Mouse (Mus musculus) c-Kit-positive CD71-positive TER-119-positive erythroid progenitor cells, embryonic 14.5 days (primary cell): Measurements from ENCODE around the gene Irak3.
"Not testable (repeated sequence)": the region's sequence is repeated elsewhere in the genome, so short reads cannot be mapped to it uniquely, and the experiment has no call there.

Source experiments
- DNase-seq: peaks from one replicate; pipeline ENCODE4 v3.0.0-alpha.2; 2013; ENCODE audit warnings: low spot score

The Irak3 gene

DNA sequence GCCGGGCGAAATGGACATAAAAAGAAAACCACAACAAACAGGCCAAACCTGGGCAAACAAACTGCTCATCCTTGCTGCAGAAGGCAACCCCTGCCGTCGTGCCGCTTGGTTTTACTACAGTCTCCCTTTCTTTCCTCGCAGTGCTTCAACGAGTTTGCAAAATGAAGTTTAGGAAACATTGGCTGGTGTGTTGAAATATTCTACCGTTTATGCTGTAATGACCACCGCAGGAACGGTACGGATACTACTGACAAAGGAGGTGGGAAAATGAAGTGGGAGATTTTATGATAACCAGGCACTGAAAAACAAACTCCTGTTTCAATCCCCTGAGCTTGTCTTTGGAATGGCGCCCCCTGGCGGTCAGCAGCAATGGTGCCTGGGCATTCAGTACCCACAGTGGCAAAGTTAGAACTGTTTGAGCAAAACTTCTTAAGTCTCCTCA lies at the start of gene Irak3:
Irak3 (minus strand) TSS at position 170 of the 442 bp plus-strand sequence.
- peak; percentile 78 for DNase-seq

- no peak for DNase-seq
These were observed 49.2 kb upstream of the Irak3 start for GRCm38 (mm10) chr10:120250911-120251683.

- peak; percentile 53 for DNase-seq
These were observed 45.2 kb upstream of the Irak3 start for GRCm38 (mm10) chr10:120246994-120247750.

DNA sequence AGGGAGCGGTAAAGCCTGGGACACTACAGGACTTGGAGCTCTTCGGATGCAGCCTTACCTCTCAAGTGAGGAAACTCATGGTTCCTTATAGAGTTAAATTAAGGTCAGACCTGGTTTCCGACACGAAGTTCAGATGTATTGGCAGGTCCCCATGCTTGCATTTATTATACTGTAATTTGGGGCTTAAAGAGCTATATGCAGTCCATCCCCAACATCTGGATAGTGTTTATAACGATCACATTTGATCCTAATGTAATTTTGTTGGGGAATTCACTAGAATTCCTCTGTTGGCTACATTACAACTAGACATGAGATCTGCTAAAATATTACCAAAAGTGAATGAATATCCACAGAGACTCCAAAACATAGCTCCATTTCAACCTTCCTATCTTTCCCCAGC lies 43.8 kb upstream of the Irak3 start:
- DNase-seq = no peak

- DNase-seq = no peak
These were observed 40.5 kb upstream of the Irak3 start for GRCm38 (mm10) chr10:120242421-120242820.

GRCm38 (mm10) chr10:120239476-120239875 lies 37.5 kb upstream of the Irak3 start:
- no peak for DNase-seq

DNA sequence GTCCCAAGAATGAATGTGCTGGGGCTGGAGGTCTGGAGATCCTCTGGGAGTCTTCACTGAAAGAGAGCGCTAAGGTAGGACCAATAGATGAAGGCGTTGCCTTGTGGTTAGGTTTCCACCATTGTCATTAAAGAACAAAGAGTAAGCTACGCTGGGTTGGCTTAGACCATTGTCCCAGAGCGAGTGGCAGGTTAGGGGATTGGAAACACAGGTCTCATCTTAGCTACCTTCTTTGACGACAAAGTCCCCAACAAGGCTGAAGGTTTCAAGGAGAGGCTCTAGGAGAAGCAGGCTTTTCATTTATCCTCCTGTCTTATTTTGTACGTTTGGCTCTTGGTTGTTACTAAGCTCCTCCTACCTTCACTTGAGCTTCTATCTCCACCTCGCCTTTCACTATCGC lies 36.3 kb upstream of the Irak3 start:
- DNase-seq = no peak

DNA sequence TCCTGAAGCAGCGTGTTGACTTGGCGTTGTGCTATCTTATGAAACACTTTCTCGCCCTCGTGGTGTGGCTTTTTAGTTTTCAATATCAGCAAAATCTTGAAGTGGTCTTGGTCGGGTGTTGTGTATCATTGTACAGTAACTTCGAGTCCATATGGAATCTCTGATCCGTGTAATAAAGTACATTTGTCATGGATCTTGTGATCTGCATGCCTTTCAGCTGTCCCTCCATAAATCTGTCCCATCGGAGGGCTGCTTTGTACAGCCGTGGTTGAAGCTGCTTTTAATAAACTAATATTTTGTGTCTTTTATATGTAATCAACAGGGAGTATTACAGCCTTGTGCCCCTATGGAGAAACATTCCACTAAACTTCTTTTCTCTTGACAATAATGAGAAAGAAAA lies 34.9 kb upstream of the Irak3 start:
- DNase-seq = no peak

GRCm38 (mm10) chr10:120233655-120234367 lies 31.9 kb upstream of the Irak3 start:
- peak; percentile 58 for DNase-seq

GRCm38 (mm10) chr10:120231718-120232117 lies 29.8 kb upstream of the Irak3 start:
- DNase-seq = peak; percentile 70

DNA sequence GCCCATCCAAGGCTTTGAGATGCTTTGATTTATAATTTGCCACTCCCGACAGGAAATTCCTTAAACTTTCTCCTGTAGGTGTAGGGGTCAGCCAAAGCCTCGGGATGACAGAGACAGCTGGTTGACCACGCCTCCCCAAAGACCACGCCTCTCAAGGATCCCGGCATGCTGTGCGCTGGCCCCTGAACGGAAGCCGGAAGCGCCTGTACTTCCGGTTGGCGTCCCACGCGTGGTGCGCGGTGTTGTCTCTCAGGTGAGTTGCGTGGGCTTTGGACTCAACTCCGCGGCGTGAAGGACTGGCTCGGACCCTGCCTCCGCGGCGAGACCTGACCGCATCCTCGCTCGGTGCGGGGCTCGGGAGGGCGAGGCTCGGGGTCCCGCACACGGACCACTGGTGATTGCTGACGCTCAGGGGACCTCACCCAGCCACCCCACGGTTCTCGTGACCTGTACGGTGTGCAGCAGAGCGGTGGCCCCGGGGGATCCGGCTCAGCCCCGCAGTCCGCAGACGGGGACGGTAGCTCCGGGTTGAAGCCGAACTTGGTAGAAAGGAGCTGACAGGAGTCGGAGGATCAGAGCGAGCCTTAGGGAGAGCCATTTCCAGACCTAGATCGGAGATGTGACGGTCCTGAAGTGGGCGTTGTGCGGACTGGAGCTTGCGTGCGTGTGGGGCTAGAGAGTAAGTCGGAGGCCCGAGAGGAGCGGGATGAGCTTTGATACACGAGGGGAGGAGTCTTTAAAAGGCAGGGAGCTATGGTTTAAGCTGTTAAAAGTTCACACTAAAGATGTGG lies 25.1 kb upstream of the Irak3 start, which contains the start of gene Llph:
Llph (plus strand) TSS at position 200 of the 791 bp plus-strand sequence.
- DNase-seq = peak; percentile 81

- no peak for DNase-seq
These were observed 18.8 kb upstream of the Irak3 start for GRCm38 (mm10) chr10:120220776-120221175.

DNA sequence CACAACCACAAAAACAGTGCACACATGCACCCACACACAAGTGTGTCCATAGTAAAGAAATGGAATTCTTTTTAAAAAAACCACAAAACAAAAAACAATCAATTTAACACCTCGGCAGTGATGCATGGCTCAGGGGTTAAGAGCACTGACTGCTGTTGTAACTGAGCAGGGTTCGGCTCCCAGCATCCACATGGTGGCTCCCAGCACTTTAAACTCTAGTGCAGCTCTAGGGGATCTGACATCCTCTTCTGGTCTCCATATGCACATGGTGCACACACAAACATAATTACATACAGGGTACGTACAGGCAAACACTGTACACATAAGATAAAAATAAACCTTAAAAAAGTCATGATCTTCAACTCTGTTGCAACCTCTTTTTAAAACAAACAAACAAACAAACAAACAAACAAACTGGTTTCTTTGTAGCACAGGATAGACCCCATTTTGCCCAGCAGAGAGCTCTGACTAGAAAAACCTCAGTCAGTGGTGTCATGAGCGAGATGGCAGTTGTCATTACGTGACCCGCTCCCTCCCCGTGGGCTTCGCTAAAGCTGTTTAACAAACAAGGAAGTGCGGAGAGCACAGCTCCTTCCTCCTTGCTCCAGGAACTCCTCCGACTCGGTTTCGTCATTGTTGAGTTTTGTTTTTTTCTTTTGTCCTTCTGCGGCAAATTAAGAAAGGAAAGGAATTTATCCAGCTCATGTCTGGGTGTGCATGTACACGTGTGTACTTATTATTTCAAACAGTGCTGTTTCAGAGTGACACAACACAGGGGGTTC lies 17.8 kb upstream of the Irak3 start:
- no peak for DNase-seq

DNA sequence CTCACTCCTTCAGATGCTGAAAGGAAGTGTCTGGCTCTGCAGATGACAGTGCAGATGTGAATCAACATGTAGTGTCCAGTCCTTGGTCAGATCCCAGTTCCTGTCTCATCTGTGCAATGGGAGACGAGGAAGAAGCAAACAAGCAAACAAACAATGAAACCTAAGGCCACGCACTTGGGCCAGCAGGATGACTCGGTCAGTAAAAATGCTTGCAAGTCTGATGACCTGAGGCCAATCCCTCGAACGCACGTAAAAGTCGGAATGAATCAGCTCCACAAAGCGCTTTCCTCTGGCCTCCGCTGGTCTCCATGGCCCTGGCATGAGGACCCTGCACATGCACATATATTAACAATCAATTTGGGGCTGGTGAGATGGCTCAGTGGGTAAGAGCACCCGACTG lies 17.1 kb upstream of the Irak3 start:
- DNase-seq = no peak

DNA sequence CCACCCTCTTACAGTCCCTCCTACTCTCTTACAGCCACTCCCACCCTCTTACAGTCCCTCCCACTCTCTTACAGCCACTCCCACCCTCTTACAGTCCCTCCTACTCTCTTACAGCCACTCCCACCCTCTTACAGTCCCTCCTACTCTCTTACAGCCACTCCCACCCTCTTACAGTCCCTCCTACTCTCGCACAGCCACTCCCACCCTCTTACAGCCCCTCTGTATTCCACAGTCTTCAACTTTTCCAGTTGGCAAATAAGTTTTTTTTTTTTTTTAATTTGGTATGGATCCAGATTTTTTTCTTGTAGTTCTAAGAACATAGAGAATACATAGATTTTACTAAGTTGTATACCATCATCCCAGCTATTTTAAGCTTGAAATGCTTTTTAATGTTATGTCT lies 15.2 kb upstream of the Irak3 start:
- DNase-seq = not testable (repeated sequence)

- no peak for DNase-seq
These were observed 8.2 kb upstream of the Irak3 start for GRCm38 (mm10) chr10:120210096-120210495.

DNA sequence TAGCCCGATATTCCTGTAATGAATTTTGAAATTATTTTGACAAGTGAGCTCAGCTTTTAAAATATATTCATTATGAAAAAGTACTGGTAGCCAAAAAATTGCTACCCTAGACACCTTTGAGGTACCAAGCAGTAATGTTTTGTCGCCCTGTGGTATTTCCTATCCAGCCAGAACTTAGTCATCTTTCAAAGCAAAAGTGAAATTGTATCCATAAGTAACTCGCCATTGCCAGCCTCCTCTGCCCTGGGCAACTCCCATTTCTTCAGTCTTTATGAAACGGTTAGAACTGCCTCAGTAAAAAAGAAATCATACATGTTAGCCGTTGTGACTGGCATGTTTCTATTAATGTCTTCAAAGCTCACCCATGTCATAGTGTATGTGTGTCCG lies 7.6 kb upstream of the Irak3 start:
- peak; percentile 20 for DNase-seq

- peak; percentile 69 for DNase-seq
These were observed 6.9 kb upstream of the Irak3 start for GRCm38 (mm10) chr10:120208575-120209538.

GRCm38 (mm10) chr10:120208015-120208414 lies 6.1 kb upstream of the Irak3 start:
- no peak for DNase-seq
